Mouse (Mus musculus) embryonic facial prominence, embryonic 15.5 days (tissue): Measurements from ENCODE around the gene Pax6. TPM values are rescaled to one million over a fixed set of nuclear protein-coding genes. Genes with fewer than 3 reads are reported as not detected.

ENCODE experiments used
- ATAC-seq: fragments of 200-750 bp; cut with Nextera tagmentation; 2 replicates; pipeline ENCODE4 v1.8.0; 2017; ENCODE audit warnings: low read depth, moderate TSS enrichment; ENCODE audit not compliant: insufficient number of reproducible peaks, low FRiP score, low TSS enrichment
- H3K27ac ChIP-seq: fragments of 300-500 bp; sonication (generic); replicated peaks from 2 replicates; pipeline ENCODE4 v1.5.1; 2015; ENCODE audit warnings: mild to moderate bottlenecking, inconsistent platforms
- H3K27me3 ChIP-seq: fragments of 300-500 bp; sonication (generic); 2 replicates; pipeline ENCODE4 v1.6.1; 2015; ENCODE audit warnings: inconsistent platforms
- H3K36me3 ChIP-seq: fragments of 300-500 bp; sonication (generic); 2 replicates; pipeline ENCODE4 v1.6.1; 2015; ENCODE audit warnings: mild to moderate bottlenecking, inconsistent platforms
- H3K4me1 ChIP-seq: fragments of 300-500 bp; sonication (generic); 2 replicates; pipeline ENCODE4 v1.6.1; 2015; ENCODE audit warnings: inconsistent platforms
- H3K4me2 ChIP-seq: fragments of 300-500 bp; sonication (generic); replicated peaks from 2 replicates; pipeline ENCODE4 v1.6.1; 2015; ENCODE audit warnings: mild to moderate bottlenecking, inconsistent platforms
- H3K4me3 ChIP-seq: fragments of 300-500 bp; sonication (generic); replicated peaks from 2 replicates; pipeline ENCODE4 v1.5.1; 2015; ENCODE audit warnings: mild to moderate bottlenecking, inconsistent platforms
- H3K9ac ChIP-seq: fragments of 300-500 bp; sonication (generic); 2 replicates; pipeline ENCODE4 v1.6.1; 2015; ENCODE audit warnings: inconsistent platforms
- H3K9me3 ChIP-seq: fragments of 300-500 bp; sonication (generic); replicated peaks from 2 replicates; pipeline ENCODE4 v1.6.1; 2016; ENCODE audit warnings: inconsistent platforms
- WGBS: fragments of 180-500 bp; shearing (Covaris S2); methylation state at CpG from one replicate; pipeline ENCODE4 v1.1.7; 2015; 5-methylcytosine and 5-hydroxymethylcytosine counted together
- polyA plus RNA-seq: library from polyadenylated mRNA; unstranded; fragments of >200 nt; fragmentation: Nextera tagmentation; extraction: Ambion mirVana; gene quantifications from 2 replicates; pipeline ENCODE4 v1.2.1, GENCODE M21; 2015

Gene Pax6
- polyA plus RNA-seq, 1 experiment from 2014 or later, result 2.7 TPM

- Histone ChIP-seq H3K27me3 (no peaks in the 10 kb centered on the region), H3K4me3 (no peak overlapping the region), H3K9ac (no peak overlapping the region), H3K4me1 (no peaks in the 10 kb centered on the region), H3K36me3 (no peaks in the 10 kb centered on the region), H3K27ac (no peak overlapping the region), H3K9me3 (no peaks in the 10 kb centered on the region), H3K4me2 (no peak overlapping the region)
- ATAC-seq, result no peak
- WGBS, result 85% methylated on average over 10 of the region's 10 CpGs
Observed at GRCm38 (mm10) chr2:105702586-105702985, 33.9 kb downstream of the Pax6 start.

GRCm38 (mm10) chr2:105705320-105705719, 36.6 kb downstream of the Pax6 start:
- Histone ChIP-seq H3K36me3 (no peaks in the 10 kb centered on the region), H3K4me1 (no peaks in the 10 kb centered on the region), H3K4me2 (no peak overlapping the region), H3K9me3 (no peaks in the 10 kb centered on the region), H3K27ac (no peak overlapping the region), H3K27me3 (no peaks in the 10 kb centered on the region), H3K9ac (no peak overlapping the region), H3K4me3 (no peak overlapping the region)
- WGBS, result 53% methylated on average over 2 of the region's 2 CpGs
- ATAC-seq, result no peak

- Histone ChIP-seq H3K27me3 (no peaks in the 10 kb centered on the region), H3K9ac (no peak overlapping the region), H3K4me3 (no peak overlapping the region), H3K27ac (no peak overlapping the region), H3K4me1 (no peaks in the 10 kb centered on the region), H3K9me3 (no peaks in the 10 kb centered on the region), H3K4me2 (no peak overlapping the region), H3K36me3 (no peaks in the 10 kb centered on the region)
- ATAC-seq, result no peak
- 71% methylated on average over 3 of the region's 3 CpGs for WGBS
Observed at GRCm38 (mm10) chr2:105709126-105709525, 40.4 kb downstream of the Pax6 start.

GRCm38 (mm10) chr2:105710511-105710910, 41.8 kb downstream of the Pax6 start:
- Histone ChIP-seq H3K4me1 (no peaks in the 10 kb centered on the region), H3K9ac (no peak overlapping the region), H3K27ac (no peak overlapping the region), H3K27me3 (no peaks in the 10 kb centered on the region), H3K4me3 (no peak overlapping the region), H3K9me3 (no peaks in the 10 kb centered on the region), H3K36me3 (no peaks in the 10 kb centered on the region), H3K4me2 (no peak overlapping the region)
- 64% methylated on average over 3 of the region's 3 CpGs for WGBS
- no peak for ATAC-seq

GRCm38 (mm10) chr2:105715409-105716115, 46.9 kb downstream of the Pax6 start:
- no peak for ATAC-seq
- Histone ChIP-seq H3K36me3 (no peaks in the 10 kb centered on the region), H3K4me1 (no peaks in the 10 kb centered on the region), H3K27ac (no peak overlapping the region), H3K27me3 (no peaks in the 10 kb centered on the region), H3K4me3 (no peak overlapping the region), H3K9me3 (no peaks in the 10 kb centered on the region), H3K9ac (no peak overlapping the region), H3K4me2 (no peak overlapping the region)
- 58% methylated on average over 8 of the region's 8 CpGs for WGBS

- Histone ChIP-seq H3K9me3 (no peaks in the 10 kb centered on the region), H3K36me3 (no peaks in the 10 kb centered on the region), H3K4me2 (no peak overlapping the region), H3K27ac (no peak overlapping the region), H3K4me1 (no peaks in the 10 kb centered on the region), H3K4me3 (no peak overlapping the region), H3K27me3 (no peaks in the 10 kb centered on the region), H3K9ac (no peak overlapping the region)
- no peak for ATAC-seq
- WGBS, result 72% methylated on average over 9 of the region's 9 CpGs
Observed at GRCm38 (mm10) chr2:105726657-105727056, 58.0 kb downstream of the Pax6 start.

- H3K36me3 ChIP-seq, result no peaks in the 10 kb centered on the region
- WGBS, result 78% methylated on average over 3 of the region's 3 CpGs
- no peak for ATAC-seq
Observed at GRCm38 (mm10) chr2:105730704-105731103, 62.0 kb downstream of the Pax6 start.

GRCm38 (mm10) chr2:105736166-105736565, 67.5 kb downstream of the Pax6 start:
- Histone ChIP-seq H3K27me3 (no peaks in the 10 kb centered on the region), H3K4me1 (no peaks in the 10 kb centered on the region), H3K4me3 (no peak overlapping the region), H3K27ac (no peak overlapping the region), H3K4me2 (no peak overlapping the region), H3K36me3 (no peaks in the 10 kb centered on the region), H3K9me3 (no peaks in the 10 kb centered on the region), H3K9ac (no peak overlapping the region)
- ATAC-seq, result no peak

More at GRCm38 (mm10) chr2:105730704-105731103, 62.0 kb downstream of the Pax6 start:
- Histone ChIP-seq H3K4me1 (no peaks in the 10 kb centered on the region), H3K9me3 (no peaks in the 10 kb centered on the region), H3K27ac (no peak overlapping the region), H3K4me2 (no peak overlapping the region), H3K27me3 (no peaks in the 10 kb centered on the region), H3K4me3 (no peak overlapping the region), H3K9ac (no peak overlapping the region)

GRCm38 (mm10) chr2:105746896-105747295, 78.2 kb downstream of the Pax6 start:
- H3K9ac ChIP-seq, result no peak overlapping the region

More at GRCm38 (mm10) chr2:105746896-105747295, 78.2 kb downstream of the Pax6 start:
- Histone ChIP-seq H3K4me1 (no peaks in the 10 kb centered on the region), H3K27me3 (no peaks in the 10 kb centered on the region), H3K4me3 (no peak overlapping the region), H3K36me3 (no peaks in the 10 kb centered on the region), H3K9me3 (no peaks in the 10 kb centered on the region), H3K27ac (no peak overlapping the region), H3K4me2 (no peak overlapping the region)
- ATAC-seq, result no peak
- 87% methylated on average over 7 of the region's 7 CpGs for WGBS

Other genes with a start within 250 kb of the Pax6 start
- gene Elp4, start 235.7 kb downstream of the Pax6 start, polyA plus RNA-seq, result 32.5 and 34.3 TPM in 2 replicates
- gene Immp1l, start 235.7 kb downstream of the Pax6 start, polyA plus RNA-seq, result 124 and 135 TPM in 2 replicates